Mouse (Mus musculus) activated CD4-positive, CD25-positive, alpha-beta regulatory T cell, adult 4 months (primary cell): Measurements from ENCODE around the gene Haus6. TPM values are rescaled to one million over a fixed set of nuclear protein-coding genes. Genes with fewer than 3 reads are reported as not detected.
"Not testable (repeated sequence)": the region's sequence is repeated elsewhere in the genome, so short reads cannot be mapped to it uniquely, and the experiment has no call there.

ENCODE experiments used
- ATAC-seq: one replicate; pipeline ENCODE4 v1.8.0; 2017
- polyA plus RNA-seq, 2 experiments: library from polyadenylated mRNA; unstranded; fragments of 100-300 nt; shearing (Covaris generic); gene quantifications; one replicate each; pipeline ENCODE4 v1.2.1; 2017

Haus6 gene
- 10 to 100 TPM; 17.1 to 17.2 TPM for polyA plus RNA-seq

DNA sequence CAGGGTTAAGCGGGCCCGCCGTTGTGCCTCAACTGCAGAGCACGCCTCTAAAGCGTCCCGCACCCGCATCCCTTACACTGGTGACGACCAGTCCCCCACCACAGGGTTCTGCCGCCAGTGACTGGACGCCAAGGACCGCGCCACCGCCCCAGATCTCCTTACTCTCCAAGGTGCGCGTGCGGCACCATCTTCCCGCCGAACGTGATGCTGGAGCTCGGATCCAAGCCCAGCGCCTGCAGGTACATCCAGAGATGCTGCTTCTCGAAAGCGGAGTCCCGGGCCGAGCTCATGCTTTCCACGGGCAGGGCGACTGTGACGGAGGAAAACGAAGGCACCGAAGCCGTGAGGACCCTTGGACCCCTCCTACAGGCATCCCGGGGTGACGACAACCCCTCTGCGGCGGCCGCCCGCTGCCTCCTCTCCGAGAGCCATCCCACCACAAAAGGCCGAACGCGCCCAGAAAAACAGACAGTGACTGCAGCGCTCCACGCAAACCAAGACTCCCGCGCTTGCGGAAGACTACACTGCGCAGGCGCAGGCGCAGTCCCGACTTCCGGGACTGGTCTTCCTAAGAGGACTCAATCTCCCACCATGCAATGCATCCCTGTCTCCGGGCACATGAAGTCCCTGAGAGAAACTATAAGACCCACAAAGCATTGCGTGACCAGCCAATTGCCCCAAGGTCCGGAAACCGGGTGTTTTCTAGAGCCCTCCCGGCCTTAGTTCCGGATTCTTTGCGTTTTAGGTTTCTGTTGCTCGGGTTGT lies at the start of gene Haus6:
Gene Haus6 (minus strand): TSS at position 532 of the 765 bp plus-strand sequence.
- peak; percentile 99 for ATAC-seq

DNA sequence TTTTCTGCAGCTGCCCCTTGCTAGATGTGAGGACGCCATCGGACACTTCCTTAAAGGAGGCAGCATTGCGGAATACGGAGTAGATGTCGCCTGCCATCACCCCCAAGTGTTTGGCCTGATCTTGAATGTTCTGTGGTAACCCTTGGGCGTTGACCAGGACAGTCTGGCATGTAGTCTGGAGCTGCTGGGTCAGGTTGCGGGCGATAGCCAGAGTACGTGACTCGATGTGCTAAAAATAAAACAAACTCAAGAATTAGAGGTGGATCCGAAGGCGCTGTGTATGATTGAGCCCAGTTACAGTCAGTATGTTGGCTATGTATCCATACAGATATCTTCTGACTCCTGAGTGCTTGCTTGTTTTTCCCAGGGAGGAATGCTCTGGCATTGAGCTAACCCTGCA lies 45.3 kb upstream of the Haus6 start:
- no peak for ATAC-seq

DNA sequence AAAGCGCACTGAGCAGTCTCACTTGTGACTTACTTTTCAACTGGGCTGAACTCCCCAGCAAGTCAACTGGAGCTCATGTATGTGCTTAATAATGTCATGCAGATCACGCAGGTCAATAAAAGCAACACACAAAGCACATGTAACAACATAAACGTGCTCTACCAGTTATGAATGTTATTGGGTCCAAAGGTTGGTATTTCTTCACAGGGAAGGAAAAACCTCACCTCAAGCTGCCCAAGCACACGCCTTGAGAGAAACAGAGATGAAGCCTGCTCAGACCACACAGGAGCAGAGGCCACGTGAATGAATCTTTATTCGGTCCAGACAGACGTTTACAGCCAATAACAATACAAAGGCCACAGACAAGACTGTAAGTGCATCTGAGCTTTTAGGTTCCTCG lies 44.6 kb upstream of the Haus6 start:
- ATAC-seq = not testable (repeated sequence)

DNA sequence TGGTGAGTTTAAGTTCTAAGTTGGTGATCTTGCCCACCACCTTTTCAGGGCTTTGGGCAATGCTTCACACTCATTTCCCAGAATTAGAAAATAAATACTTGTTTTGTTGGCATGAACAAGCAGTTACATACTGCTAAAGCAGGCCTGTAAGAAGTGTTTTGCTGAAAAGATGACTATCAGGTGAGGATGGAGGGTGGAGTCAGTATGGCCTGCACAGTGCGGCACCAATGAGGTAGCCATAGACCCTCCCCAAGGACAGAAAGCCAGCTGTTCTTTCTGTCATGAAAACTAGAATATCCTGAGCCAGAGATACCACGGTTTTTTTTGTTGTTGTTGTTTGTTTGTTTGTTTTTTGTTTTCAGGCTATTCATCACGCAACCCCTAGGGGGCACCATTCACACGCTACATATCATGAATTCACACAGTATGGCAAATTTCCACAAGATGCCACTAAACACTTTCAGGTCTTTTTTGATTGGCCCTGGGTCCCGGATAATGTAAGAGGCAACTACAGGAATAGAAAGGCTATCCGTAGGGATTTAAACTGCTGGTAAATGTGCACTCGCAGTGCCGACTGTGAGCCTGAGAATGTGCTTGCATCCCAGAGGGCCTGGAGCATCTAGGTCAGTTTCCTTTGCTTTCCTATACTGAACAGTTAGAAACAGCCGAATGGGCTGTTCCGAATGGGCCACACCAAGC lies 40.0 kb upstream of the Haus6 start:
- ATAC-seq = no peak

DNA sequence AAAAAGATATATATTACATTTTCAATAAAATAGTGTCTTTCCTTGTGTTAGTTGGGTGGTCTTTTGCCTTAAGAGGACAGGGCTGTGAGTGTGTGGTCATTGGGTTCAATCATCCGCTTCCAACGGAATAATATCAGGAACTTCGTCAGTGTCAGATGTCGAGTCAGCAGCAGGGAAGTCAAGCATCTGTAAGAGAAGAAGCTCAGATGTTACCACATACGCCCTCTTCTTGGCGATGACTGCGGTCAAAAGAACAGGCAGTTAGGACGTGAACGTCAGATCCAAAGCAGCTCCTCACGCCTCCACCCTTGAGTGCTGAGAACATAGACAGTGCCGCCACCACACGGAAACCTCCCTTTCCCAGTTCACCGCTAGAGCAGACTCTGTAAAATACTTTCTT lies 36.5 kb upstream of the Haus6 start:
- not testable (repeated sequence) for ATAC-seq

DNA sequence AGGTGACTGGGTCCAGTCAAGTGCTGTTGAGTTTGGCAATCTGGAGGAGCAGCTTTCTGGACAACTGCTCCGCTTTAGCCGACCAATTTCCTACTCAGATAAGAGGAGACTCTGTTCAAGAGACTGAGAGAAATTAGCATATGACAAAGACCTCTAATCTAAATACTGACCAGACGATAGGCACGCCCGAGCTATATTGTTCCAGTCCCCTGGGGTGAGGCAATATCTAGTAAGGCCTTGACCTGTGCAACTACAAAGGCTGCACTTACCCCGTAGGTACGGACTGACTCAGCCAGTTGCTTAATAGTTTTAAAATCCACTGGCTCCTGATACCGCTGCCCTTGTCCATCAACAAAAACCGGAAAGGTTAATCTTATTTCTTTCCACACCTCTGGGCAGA lies 25.7 kb upstream of the Haus6 start:
- not testable (repeated sequence) for ATAC-seq

DNA sequence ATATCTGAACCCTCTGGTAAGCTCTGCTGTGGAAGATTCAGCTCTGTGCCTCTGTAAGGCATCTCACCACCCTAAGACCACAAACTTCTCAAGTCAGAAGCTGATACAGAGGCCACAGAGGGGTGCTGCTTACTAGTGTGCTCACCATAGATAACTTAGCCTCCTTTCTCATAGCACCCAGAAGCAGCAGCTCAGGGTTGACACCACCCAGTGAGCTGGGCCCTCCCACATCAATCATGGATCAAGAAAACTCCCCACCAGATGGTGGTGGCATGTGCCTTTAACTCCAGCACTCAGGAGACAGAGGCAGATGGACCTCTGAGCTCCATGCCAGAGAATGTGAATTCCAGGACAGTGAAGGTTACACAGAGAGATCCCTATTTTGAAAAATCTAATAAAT lies 23.0 kb upstream of the Haus6 start:
- not testable (repeated sequence) for ATAC-seq

DNA sequence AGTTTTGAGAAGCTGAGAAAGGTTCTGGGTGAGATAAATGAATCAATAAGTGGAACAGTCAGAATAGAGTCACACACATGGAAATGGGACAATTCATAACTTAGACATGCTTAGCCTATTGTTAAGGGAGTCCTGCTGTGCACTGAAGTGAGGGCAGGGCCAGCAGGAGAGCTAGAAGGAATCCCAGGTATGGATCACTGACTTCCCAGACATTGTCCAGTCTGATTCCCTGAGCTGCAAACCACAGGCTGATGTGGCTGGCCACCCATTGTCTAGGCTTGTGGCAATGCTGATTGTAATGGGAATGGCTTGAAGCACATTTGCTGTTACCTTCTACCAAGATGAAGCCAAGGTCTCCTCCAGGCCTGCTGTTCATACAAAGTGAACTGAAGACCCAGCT lies 22.5 kb upstream of the Haus6 start:
- not testable (repeated sequence) for ATAC-seq

DNA sequence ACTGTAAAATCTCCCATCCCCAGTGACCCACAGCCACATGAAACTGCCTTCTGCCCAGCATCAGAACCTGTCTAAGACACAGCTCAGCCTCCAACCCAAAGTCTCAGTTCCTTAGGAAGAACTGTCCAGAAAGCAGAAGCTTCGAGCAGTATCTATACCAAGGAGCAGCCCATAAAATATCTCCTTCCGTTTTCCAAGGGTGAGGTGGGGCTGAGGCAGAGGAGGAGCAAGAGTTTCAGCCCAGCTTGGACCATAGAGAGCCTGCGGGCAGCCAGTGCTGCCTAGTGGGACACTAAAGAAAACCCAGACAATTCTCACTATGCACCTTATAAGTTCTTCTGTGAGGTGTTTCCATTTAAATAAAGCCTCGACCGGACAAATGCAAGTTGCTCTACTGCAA lies 20.7 kb upstream of the Haus6 start:
- not testable (repeated sequence) for ATAC-seq

DNA sequence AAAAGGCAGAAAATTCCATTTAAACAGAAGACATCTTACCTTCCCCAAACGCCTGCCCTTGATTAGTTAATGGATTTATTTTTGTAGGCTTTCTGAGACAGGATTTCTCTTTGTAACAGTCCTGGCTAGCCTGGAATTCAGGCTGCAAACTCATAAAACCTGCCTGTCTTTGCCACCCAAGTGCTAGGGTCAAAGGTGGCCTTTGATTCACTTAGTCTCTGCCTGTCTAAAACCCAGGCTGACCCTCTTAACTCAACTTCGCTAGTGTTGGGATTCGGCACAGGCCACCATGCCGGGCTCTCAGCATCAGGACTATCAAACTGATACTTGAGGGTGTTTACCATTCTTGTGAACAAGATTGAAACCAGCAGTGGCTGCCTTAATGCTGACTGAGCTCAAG lies 20.0 kb upstream of the Haus6 start:
- ATAC-seq = no peak

DNA sequence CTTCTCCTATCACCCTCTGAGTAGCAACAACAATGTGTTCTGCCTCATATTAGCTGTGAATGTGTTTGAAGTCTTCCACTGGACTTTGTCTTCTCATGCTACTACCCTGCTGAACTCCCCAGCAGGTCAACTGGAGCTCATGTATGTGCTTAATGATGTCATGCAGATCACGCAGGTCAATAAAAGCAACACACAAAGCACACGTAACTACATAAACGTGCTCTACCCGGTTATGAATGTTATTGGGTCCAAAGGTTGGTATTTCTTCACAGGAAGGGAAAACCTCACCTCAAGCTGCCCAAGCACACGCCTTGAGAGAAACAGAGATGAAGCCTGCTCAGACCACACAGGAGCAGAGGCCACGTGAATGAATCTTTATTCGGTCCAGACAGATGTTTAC lies 14.6 kb upstream of the Haus6 start:
- not testable (repeated sequence) for ATAC-seq

DNA sequence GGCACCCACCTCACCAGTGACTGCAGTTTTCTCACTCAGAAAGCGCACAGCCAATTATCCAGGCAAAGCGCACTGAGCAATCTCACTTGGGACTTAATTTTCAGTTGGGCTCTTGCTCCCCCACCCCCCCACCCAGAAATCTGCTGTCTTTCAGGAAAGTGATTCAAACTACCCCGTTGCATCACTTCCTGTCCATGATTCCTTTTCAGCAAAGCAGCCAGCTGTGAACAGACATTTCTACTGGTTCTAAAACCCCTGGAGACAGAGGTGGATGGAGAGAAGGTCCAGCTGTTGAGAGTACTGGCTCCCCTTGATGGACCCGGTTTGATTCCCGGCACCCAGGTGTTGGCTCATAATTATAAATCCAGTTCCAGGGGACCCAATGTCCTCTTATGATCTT lies 13.6 kb upstream of the Haus6 start:
- no peak for ATAC-seq

DNA sequence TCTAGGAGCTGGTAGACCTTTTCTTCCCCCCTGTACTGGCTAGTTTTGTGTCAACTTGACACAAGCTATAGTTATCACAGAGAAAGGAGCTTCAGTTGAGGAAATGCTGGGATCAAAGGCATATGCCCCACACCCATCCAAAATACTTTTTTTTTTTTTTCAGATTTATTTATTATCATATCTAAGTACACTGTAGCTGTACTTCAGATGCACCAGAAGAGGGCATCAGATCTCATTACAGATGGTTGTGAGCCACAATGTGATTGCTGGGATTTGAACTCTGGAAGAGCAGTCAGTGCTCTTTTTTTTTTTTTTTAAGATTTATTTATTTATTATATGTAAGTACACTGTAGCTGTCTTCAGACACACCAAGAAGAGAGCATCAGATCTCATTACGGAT lies 10.7 kb upstream of the Haus6 start:
- not testable (repeated sequence) for ATAC-seq

DNA sequence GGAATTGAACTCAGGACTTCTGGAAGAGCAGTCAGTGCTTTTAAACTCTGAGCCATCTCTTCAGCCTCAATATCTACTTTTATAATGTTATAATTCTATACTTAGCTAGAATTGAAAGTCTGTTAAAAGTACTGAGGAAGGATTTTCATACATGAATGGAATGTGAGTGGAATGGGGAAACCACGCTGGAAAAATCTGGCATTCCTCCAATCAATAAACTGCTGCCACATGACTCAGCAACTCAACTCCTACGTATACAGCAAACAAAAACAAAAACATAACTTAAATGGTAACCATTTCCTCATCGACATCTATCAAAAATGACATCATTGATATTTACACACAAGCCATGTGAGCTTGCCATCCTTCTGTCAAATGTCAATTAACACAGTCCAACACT lies 10.3 kb upstream of the Haus6 start:
- ATAC-seq = no peak

DNA sequence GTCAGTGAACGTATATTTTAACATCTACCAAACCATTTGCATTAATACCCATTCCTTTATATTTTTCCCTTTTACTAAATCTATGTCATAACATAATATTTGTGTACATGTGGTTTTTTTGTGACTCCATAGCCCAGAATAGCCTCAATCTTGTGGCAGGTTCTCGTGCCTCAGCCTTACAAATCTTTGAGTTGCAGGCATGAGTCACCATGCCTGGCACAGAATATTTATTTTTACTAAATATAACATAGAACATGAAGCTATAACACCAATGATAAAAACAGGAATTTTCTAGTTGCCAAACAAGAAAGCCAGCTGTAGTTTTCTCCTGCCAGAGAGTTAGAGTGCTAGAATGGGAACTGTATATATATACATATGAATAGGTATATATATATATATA lies 8.7 kb upstream of the Haus6 start:
- ATAC-seq = no peak

DNA sequence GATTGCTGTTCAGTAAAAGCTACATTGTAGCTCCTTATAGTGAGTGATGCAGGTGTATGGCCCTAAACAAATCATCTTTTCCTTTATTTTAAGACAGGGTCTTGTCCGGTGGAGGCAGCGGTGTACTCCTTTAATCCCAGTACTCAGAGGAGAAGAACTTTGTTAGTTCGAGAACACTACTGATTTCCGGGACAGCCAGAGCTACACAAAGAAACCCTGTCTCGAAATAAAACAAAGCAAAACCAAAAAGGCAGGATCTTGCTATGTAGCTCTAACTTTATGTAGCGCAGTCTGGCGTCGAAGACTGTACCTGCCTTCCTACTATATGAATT lies 400 bp upstream of the Haus6 start:
- ATAC-seq = peak; percentile 11

DNA sequence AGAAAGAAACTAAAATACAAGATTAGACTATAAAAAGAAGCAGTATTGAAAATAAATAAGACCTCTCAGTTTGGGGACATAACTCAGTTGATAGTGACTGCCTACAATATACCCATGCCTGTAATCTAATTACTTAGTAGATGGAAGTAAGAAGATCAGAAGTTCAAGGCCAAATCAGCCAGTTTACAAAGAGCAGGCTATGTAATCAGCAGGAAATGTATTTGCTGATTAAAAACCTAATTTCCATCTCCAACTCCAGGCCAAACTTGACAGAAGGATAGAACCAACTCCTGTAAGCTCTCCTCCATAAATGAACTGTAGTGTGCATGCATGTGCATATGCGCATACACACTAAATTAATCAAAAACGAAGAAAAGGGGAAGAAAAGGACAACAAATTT lies 20.6 kb downstream of the Haus6 start:
- ATAC-seq = no peak

DNA sequence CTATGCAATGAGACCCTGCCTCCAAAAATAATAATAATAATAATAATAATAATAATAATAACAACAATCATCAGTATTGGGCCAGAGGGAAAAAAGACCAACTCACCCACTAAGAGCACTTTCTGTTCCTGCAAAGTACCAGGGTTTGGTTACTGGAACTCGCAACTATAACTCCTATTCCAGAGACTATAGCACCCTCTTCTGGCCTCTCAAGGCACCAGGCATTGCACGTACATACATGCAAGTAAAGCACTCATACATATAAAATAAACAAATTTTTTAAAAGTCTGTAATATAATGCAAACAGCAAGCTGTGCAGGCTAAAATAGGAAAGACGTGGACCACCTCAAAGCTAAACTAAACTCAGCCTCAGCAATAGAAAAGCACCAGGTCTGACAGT lies 23.6 kb downstream of the Haus6 start:
- ATAC-seq = no peak

DNA sequence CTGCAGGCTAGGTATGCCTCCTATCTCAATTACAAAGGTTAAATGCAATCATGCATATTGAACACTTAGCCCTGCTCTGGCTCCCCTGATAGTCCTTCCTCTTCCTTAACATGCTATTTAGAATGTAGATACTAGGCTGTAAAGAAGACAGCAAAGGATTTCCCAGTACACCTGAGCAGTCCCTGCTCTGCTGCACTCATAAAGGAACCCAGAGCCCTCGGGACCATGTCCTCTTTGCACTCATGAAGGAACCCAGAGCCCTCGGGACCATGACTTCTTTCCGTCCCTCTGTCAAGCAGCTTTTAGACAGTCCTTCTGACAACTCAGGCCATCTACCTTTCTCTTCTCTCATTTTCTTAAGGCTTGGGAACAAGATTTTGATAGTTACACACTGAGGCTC lies 31.3 kb downstream of the Haus6 start:
- no peak for ATAC-seq

DNA sequence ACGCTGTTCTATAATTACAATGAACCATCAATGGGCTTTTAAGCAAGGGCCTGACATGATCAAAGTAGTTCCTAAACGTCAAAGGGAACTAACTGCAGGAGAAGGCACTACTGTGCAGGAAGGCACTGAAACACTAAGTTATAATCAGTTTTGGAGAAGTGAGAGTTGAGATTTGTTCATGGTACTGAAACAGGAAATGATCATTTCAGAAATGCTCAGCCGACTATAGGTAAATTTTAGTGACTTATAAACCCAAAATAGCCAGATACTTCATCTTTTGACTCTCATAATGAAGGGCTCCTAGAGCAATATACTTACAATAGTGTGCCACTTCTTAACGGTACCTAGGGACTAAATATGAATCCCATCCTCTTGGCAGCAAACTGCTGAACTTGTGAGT lies 31.8 kb downstream of the Haus6 start:
- no peak for ATAC-seq

DNA sequence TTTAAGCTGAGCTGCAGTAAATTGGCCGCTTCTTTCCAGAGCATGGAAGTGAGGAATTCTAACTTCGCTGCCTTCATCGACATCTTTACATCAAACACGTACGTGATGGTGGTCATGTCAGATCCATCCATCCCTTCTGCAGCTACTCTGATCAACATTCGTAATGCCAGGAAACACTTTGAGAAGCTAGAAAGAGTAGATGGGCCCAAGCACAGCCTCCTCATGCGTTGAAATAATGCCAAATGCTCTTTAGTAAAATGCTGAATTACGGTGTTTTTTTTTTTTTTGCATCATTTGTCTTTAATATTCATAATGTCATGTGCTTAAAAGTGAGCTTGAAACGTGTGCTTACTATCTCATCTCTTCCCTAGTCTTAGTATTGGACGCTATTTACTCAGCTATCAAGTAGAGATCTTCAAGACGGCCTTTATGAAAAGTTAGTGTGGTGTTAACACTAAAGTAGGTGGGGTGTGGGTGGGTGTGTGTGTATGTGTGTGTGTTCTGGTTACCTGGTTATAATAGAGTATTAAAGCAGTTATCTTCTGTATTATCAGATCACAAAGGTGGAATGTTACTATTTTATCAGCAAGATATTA lies 35.1 kb downstream of the Haus6 start:
- ATAC-seq = no peak

DNA sequence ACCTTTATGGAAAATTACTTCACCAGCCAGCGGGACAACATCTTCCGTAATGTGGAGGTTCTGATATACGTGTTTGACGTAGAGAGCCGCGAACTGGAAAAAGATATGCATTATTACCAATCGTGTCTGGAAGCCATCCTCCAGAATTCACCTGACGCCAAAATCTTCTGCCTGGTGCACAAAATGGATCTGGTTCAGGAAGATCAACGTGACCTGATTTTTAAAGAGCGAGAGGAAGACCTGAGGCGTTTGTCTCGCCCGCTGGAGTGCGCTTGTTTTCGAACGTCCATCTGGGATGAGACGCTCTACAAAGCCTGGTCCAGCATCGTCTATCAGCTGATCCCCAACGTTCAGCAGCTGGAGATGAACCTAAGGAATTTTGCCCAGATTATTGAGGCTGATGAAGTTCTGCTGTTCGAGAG lies 35.7 kb downstream of the Haus6 start:
- peak; percentile 3 for ATAC-seq

DNA sequence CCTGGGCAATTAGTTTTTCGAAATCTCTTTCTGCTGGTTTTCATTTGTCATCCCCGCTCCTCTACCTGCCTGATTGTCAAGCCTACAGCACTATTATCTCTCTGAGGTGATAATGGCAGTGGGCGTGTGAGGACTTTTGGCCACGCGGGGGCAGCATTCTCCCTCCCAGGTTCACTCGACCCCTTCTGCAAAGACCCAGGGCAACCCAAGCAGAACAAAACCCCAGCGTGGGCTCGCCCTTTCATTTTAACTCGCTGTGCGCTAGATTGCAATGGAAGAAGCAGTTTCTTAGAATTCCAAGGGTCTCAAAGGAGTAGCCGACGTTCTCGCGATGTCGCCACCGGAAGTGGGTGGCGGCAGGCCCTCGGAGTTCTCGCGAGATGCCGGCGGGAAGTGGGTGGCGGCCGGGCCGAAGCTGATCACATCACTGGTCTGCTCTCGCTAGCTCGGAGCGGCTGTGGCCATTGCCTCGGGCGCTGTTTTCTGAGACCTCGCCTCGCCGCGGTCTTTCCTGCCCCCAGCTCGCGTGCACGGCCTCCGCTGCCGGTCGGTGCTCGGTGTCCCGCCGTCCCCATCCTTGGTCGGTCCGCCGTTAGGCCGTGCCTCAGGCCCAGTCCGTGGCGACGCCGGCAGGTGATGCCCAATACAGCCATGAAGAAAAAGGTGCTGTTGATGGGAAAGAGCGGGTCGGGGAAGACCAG lies 36.4 kb downstream of the Haus6 start, which contains the start of gene Rraga:
Gene Rraga (plus strand): TSS at position 386 of the 701 bp plus-strand sequence.
- peak; percentile 95 for ATAC-seq
